Mouse (Mus musculus): Measurements from ENCODE around the gene Pdap1.
"Not testable (repeated sequence)": the region's sequence is repeated elsewhere in the genome, so short reads cannot be mapped to it uniquely, and the experiment has no call there.

Pdap1 gene

GRCm38 (mm10) chr5:145118005-145118404 is 22.0 kb downstream of the Pdap1 start:
- DNase-seq: no peak

DNA sequence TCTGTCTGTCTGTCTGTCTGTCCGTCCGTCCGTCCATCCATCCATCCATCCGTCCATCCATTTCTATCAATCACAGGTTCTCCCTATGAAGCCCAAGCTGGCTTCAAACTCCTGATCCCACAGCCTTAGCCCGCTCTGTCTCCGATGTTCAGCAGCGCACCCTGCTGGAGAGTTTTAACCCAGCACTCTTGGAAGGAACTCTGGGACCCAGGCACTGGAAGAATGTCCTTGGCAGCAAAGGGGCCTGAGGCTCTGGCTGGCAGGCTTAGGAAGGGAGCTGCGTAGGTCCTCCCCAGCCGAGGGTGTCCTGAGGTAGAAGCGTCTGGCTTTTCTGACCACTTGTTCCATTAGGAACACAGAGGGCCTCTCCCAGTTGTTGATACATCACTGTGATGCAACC is 23.1 kb downstream of the Pdap1 start:
- DNase-seq: no peak

DNA sequence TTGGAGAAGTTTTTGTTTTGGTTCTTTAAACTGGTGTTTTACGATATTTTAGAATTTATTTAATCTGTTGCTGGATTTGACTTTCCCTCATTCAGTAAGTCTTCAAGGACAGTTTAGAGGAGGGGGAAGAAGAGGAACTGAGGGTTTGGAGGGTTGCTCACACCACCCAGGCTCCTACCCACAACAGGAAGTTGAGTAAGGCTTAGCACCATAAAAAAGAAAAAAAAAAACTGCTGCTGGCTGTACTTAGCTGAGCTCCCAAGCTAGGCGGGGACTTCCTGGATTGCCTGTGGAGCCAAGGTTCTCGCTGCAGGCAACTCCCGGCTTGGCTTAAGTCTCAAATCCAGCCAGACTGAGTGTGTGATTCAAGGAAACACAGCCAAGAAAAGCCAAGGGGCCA is 23.7 kb downstream of the Pdap1 start:
- no peak for DNase-seq

DNA sequence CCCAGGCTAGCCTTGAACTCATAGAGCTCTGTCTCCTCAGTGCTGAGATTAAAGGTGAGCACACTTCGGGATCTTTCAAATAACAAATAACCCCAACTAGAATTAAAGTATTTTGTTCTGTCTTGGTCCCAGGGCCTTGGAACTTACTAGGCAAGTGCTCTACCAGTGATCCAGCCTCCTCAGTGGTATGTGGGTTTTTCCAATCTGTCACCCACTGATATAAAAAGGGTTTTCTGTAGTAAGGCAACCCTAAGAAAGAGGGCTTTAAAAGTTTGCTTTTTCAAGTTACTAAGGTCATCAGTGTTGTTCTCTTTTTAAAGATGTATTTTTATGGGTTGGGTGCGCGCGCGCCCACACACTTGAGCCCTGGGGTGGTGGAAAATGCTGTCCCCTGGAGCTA is 24.3 kb downstream of the Pdap1 start:
- DNase-seq: no peak

GRCm38 (mm10) chr5:145114606-145115473 is 25.2 kb downstream of the Pdap1 start:
- no peak for DNase-seq

DNA sequence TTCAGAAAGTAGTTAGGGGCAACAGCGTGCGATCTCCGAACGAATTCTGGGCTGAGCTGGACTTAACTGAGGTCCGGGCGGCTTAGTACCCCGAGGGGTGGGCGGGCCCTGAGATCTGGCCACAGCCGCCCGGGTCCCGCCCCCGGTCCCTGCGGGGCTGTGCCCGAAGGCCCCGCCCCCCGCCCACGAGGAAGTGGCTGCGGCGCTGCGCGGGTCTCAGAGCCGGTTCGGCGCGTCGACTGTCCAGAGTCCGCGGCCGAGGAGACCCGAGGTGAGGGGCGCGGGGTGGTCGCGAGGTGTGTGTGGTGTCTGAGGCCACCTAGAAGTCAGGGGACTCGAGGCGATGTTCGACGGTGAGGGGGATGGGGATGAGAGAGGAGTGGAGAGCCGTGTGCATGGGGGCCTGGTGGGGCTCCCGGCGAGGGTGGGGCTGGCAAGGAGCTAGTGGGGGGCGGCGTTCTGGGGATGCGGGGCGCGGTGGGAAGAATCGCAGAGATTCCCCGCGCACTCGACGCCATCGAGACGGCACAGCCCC is 25.9 kb downstream of the Pdap1 start, which contains the start of gene Arpc1b:
Gene Arpc1b, plus strand, starts transcription at position 145 of the 535 bp plus-strand sequence.
- DNase-seq: no peak

- DNase-seq: no peak
Observed at GRCm38 (mm10) chr5:145113416-145113815, 26.6 kb downstream of the Pdap1 start.

DNA sequence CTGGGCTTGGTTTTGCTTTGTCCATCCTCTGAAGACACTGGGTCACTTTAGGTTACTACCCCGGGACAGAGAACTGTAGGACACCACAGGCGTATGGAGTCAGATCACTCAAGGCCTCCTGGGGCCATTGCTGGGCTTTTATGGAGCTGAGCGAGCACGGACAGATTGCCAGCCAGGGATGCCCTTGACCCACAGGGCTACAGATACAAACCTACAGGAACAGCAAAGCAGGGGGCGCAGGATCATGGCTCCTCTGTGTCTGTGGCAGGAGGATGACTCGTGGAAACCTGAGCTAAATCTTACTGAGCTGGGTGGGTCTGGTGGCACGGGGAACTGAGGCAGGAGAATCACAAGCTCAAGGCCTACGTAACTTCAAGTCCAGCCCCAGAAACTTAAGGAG is 27.5 kb downstream of the Pdap1 start:
- no peak for DNase-seq

- no peak for DNase-seq
Observed at GRCm38 (mm10) chr5:145110401-145110800, 29.6 kb downstream of the Pdap1 start.

DNA sequence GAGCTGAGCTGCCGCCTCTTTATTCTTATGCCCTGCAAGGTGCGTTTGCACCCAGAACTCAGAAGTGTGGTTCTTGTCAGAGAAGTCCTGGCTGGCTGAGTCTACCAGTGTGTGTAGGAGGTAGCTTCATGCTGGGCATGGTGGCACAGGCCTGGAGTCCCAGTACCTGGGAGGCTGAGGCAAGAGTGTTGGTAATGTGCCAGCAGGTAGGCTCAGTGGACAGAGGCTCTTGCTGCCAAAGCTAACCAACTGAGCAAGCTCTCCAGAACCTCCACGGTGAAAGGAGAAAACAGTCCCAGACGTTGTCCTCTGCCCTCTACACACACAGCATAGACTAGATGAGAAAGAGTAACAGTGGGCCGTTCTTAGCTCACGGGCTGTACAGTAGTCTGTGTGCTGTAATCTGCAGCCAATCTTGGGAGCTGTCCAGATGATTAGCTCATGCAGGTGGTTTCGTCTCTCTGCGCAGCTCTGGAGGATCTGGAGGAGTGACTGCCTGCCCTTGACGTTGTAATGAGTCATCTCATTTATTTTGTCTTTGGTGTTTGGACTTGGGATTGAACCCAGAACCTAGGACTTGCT is 34.3 kb downstream of the Pdap1 start:
- DNase-seq: no peak

- DNase-seq: no peak
Observed at GRCm38 (mm10) chr5:145104328-145104727, 35.7 kb downstream of the Pdap1 start.

GRCm38 (mm10) chr5:145102706-145103105 is 37.3 kb downstream of the Pdap1 start:
- no peak for DNase-seq

DNA sequence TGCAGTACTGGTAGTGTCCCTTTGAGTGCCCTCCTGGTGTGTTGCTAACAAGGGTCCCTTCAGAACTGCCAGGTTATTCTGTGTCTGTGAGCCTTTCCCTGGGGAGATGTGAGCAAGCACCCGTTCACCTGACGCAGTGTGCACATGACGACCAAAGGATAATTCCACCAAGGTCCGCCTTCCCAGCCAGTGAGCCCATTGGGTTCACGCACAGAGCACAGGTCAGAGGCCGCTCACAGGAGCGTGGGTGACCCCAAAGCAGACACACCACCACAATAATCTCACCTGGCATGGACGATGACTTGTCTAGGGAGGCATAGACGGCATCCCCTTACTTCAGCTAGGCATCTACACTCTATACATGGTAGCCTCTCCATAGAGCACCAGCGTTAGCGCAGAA is 38.6 kb downstream of the Pdap1 start:
- DNase-seq: not testable (repeated sequence)

GRCm38 (mm10) chr5:145100960-145101359 is 39.1 kb downstream of the Pdap1 start:
- DNase-seq: no peak

- no peak for DNase-seq
Observed at GRCm38 (mm10) chr5:145098340-145098821, 41.7 kb downstream of the Pdap1 start.

GRCm38 (mm10) chr5:145096195-145096594 is 43.8 kb downstream of the Pdap1 start:
- no peak for DNase-seq

GRCm38 (mm10) chr5:145089878-145090277 is 50.2 kb downstream of the Pdap1 start:
- DNase-seq: no peak

- no peak for DNase-seq
Observed at GRCm38 (mm10) chr5:145088186-145088585, 51.9 kb downstream of the Pdap1 start.

GRCm38 (mm10) chr5:145084822-145085221 is 55.2 kb downstream of the Pdap1 start:
- DNase-seq: no peak

DNA sequence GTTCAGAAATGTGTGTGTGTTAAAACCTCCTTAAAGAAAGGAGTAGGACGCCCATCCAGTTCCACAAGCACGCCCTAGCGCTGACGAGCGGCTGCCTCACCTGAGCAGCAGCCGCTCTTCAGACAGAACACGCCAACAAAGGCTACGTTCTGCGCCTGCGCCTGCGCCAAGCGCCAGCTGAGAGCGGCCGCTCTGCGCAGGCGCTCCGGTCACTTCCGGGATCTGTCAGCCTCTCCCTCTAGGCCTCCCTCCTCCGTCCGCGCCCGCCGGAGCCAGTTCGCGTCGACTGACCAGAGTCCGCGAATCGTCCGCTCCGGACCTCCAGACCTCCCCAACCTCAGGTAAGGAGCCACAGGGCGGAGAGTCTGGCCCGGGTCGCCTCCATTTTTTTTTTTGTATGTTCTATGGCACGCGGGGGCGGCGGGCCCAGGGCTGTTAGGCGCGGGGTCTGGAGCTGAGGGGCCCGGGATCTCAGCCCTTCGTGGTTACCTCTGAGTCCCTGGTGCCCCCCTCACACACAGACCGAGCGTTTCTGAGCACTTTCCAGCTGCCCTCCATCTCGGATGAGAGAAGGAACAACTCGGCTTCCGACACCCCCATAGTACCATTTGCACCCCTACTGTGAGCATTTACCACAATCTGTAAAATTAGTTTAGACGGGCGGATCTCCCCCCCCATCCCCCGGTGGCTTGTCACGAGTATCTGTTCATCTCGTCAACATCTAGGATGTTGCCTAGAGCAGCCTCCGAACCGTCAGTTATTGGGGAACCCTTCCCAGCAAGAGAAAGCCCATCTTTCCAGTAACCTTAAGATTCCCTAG is 56.2 kb downstream of the Pdap1 start, which contains the start of the genes Arpc1a and Kpna7:
Gene Arpc1a, plus strand, starts transcription at position 199 of the 820 bp plus-strand sequence.
Gene Kpna7, minus strand, starts transcription at position 399 of the 820 bp plus-strand sequence.
- DNase-seq: peak; percentile 89

- not testable (repeated sequence) for DNase-seq
Observed at GRCm38 (mm10) chr5:145083201-145083600, 56.8 kb downstream of the Pdap1 start.

DNA sequence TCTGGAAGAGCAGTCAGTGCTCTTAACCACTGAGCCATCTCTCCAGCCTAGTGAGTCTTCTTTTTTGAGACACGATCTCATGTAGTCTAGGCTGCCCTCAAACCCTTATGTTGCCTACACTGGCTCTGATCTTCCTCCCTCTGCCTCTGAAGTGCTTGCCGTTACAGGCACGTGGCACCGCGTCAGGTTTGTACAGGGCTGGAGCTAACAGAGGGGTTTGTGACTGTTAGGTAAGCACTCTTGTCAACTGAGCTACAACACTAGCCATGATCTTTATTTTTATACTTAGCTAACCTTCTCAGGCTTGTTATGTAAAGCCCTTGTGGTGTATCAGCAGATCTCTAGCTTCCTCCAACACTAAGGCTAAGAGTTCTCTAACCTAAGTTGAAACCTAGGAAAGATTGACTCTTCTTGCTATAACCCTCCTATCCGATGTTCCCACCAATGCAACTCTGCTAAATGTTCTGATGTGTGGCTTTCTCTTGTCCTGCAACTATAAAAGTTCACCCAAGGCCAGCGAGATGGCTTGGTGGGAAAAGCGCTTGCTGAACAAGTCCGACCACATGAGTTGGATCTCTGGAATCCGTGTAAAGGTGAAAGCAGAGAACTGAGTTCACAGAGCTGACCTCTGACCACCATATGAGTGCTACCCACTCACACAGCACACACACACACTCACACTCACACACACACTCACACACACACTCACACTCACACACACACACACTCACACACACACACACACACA is 58.0 kb downstream of the Pdap1 start:
- no peak for DNase-seq

All from cerebellum, adult 8-10 months (tissue).